Mouse (Mus musculus) embryo, embryonic 10.5 days (tissue): ENCODE data around the gene Ddx28.

Experiments used
- DNase-seq: peaks from one replicate; pipeline ENCODE4 v3.0.0-alpha.2; 2015; ENCODE audit warnings: low spot score

The Ddx28 gene

DNA sequence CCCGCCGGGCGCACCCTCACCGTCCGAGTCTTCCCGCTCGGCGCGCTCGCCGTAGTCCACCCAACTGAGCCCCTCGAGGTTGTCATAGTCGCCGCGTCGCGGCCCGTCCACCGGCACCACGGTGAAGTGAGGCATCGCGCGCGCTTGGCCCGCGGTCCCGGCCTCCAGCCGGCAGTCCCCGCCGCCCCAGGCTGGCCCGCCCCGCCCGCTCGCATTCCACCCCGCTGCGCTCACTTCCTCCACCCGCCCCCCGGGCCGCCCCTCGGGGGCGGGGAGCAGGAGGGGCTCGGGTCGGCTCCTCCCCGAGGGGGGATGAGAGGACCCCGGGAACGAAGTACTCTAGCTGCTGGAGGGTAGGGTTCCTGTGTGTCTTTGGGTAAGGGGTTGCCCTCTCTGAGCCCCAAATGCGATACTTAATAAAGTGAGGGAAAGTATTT, 45.8 kb downstream of the Ddx28 start, which contains the start of gene Slc12a4:
TSS of gene Slc12a4 (minus strand) at position 193 of the 437 bp plus-strand sequence.
- peak; percentile 87 for DNase-seq

DNA sequence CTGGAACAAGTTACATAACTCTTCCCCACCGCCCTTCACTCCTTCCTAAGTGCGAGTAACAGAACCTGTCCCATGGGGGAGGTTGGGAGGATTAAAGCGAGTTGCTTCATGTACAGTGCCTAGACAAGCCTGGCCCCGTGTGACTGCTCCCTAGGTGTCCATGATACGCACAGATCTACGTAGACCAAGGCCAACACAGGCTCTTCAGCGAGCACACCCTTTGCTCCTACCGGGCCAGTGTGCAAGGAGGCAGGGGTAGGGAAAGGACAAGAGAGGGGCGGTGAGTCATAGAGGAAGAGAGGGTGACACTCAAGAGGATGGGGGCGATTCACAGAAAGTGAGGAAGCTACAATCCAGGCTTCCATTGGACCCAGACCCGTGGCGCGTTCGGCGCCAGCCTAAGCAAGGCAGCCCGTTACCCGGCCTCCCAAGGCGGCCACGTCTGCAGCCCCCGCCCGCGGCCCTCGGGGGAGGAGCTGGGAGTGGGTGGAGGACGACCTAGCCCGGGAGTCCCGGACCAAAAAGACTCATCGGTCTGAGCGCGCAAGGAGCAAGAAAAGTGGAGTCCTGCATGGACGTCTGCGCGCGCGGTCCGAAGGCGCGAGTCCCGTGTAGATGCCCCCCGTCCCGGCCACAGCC, 46.3 kb downstream of the Ddx28 start:
- DNase-seq: peak; percentile 46

- peak; percentile 5 for DNase-seq
These were observed 47.0 kb downstream of the Ddx28 start for GRCm38 (mm10) chr8:105964506-105965265.

GRCm38 (mm10) chr8:105961536-105961935, 50.1 kb downstream of the Ddx28 start:
- DNase-seq: no peak

DNA sequence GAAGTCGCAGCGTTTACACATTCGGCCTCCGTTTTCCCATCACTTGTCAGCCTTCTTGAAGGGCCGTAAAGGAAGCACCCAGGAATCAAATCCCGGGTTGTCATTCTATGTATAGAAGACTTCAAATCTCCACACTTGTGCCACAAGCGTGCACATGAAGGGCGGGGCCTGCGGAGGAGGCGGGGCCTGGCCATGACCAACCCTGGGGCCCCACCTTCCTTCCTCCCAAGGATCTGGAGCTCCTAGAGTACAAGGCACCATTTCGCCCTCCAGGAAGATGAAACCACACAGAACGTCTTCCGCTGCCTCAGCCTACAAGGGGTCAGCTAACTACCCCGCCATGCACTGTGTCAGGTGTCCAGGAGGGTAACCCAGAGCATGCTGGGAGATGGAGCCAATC, 50.6 kb downstream of the Ddx28 start:
- no peak for DNase-seq
